Mouse (Mus musculus) neural tube, embryonic 14.5 days (tissue): Measurements from ENCODE around the gene Nsf. TPM values are rescaled to one million over a fixed set of nuclear protein-coding genes. Genes with fewer than 3 reads are reported as not detected.

Experiments
- ATAC-seq: fragments of 200-750 bp; cut with Nextera tagmentation; 2 replicates; pipeline ENCODE4 v1.8.0; 2017; ENCODE audit warnings: low read depth, mild to moderate bottlenecking, moderate TSS enrichment, moderate library complexity
- H3K27ac ChIP-seq: fragments of 300-500 bp; sonication (generic); 2 replicates; pipeline ENCODE4 v1.5.1; 2014; ENCODE audit warnings: low read depth, mild to moderate bottlenecking, control low read depth, low read length, moderate library complexity, mixed read lengths
- H3K27me3 ChIP-seq: fragments of 300-500 bp; sonication (generic); 2 replicates; pipeline ENCODE4 v1.6.1; 2014; ENCODE audit warnings: low read length; ENCODE audit not compliant: control insufficient read depth, insufficient read depth
- H3K36me3 ChIP-seq: fragments of 300-500 bp; sonication (generic); 2 replicates; pipeline ENCODE4 v1.6.1; 2014; ENCODE audit warnings: low read length, mixed read lengths; ENCODE audit not compliant: control insufficient read depth, insufficient read depth
- H3K4me1 ChIP-seq: fragments of 300-500 bp; sonication (generic); 2 replicates; pipeline ENCODE4 v1.6.1; 2014; ENCODE audit warnings: low read length; ENCODE audit not compliant: control insufficient read depth, insufficient read depth
- H3K4me2 ChIP-seq: fragments of 300-500 bp; sonication (generic); 2 replicates; pipeline ENCODE4 v1.6.1; 2014; ENCODE audit warnings: mild to moderate bottlenecking, low read depth, low read length, control low read depth
- H3K4me3 ChIP-seq: fragments of 300-500 bp; sonication (generic); 2 replicates; pipeline ENCODE4 v1.5.1; 2014; ENCODE audit warnings: low read depth, low read length, control low read depth, mixed read lengths
- H3K9ac ChIP-seq: fragments of 300-500 bp; sonication (generic); replicated peaks from 2 replicates; pipeline ENCODE4 v1.6.1; 2014; ENCODE audit warnings: low read depth, mild to moderate bottlenecking, control low read depth, low read length, mixed read lengths
- H3K9me3 ChIP-seq: fragments of 300-500 bp; sonication (generic); 2 replicates; pipeline ENCODE4 v1.6.1; 2016; ENCODE audit warnings: low read length; ENCODE audit not compliant: control insufficient read depth
- WGBS: fragments of 180-500 bp; shearing (Covaris S2); extraction: QIAGEN DNeasy Blood & Tissue Kit; methylation state at CpG from one replicate; pipeline ENCODE4 v1.1.7; 2014; 5-methylcytosine and 5-hydroxymethylcytosine counted together
- polyA plus RNA-seq: library from polyadenylated mRNA; unstranded; fragments of >200 nt; fragmentation: Nextera tagmentation; extraction: Ambion mirVana; gene quantifications from 2 replicates; pipeline ENCODE4 v1.2.1, GENCODE M21; 2014

Nsf gene
- polyA plus RNA-seq, 1 experiment from 2014 or later = 217 TPM

GRCm38 (mm10) chr11:103772505-103773386 lies 181.1 kb downstream of the Nsf start:
- H3K36me3 ChIP-seq = no peaks in the 10 kb centered on the region
- peak overlapping the region; percentile 72 for H3K4me2 ChIP-seq
- 2% methylated on average over 23 of the region's 23 CpGs for WGBS
- H3K9me3 ChIP-seq = no peaks in the 10 kb centered on the region
- peaks cover 10% of the 10 kb centered on the region; the same call in 1 of the 2 replicates for H3K4me1 ChIP-seq
- H3K27me3 ChIP-seq = peaks cover 32% of the 10 kb centered on the region
- no peak overlapping the region for H3K27ac ChIP-seq
- H3K4me3 ChIP-seq = peak overlapping the region; percentile 37
- no peak overlapping the region; the same call in 1 of the 2 replicates for H3K9ac ChIP-seq
- ATAC-seq = no peak

Other genes with a start within 250 kb of the Nsf start
- gene Wnt9b, start 204.2 kb downstream of the Nsf start, polyA plus RNA-seq = 0.14 and 0.25 TPM in 2 replicates
- 9.5 and 11.2 TPM in 2 replicates for gene Wnt3, start 179.9 kb downstream of the Nsf start, polyA plus RNA-seq
- 172 and 174 TPM in 2 replicates for gene Arf2, start 12.7 kb upstream of the Nsf start, polyA plus RNA-seq
- 4.6 and 5.5 TPM in 2 replicates for gene Crhr1, start 178.8 kb upstream of the Nsf start, polyA plus RNA-seq
- gene Sppl2c, start 232.3 kb upstream of the Nsf start, polyA plus RNA-seq = not detected in 2 replicates